Mouse (Mus musculus): ENCODE results near the gene Trak1. TPM values are rescaled to one million over a fixed set of nuclear protein-coding genes. Genes with fewer than 3 reads are reported as not detected.

Gene Trak1
- polyA plus RNA-seq, 1 experiment from 2014 or later = 11.6 TPM

GRCm38 (mm10) chr9:121299976-121300570, 2.8 kb downstream of the Trak1 start:
- no peaks in the 10 kb centered on the region for H3K27me3 ChIP-seq (ENCODE audit: insufficient read depth, low read length)
- WGBS = 67% methylated on average over 19 of the region's 19 CpGs
- H3K9me3 ChIP-seq (replicated peaks; ENCODE audit: low read length) = no peaks in the 10 kb centered on the region
- ATAC-seq (replicated peaks; ENCODE audit: low FRiP score, low read depth) (no peak), DNase-seq (ENCODE audit: low spot score) (no peak)
- H3K9ac ChIP-seq (ENCODE audit: low read depth, low read length) = no peak overlapping the region
- H3K36me3 ChIP-seq (ENCODE audit: insufficient read depth, low read length) = no peaks in the 10 kb centered on the region
- H3K4me3 ChIP-seq (replicated peaks; ENCODE audit: low read depth, low read length) = no peak overlapping the region
- no peak for TF ChIP-seq CTCF (IDR thresholded peaks at IDR 0.05; ENCODE audit: low read depth)
- no peak overlapping the region for H3K4me2 ChIP-seq (ENCODE audit: low read length)
- H3K4me1 ChIP-seq (replicated peaks; ENCODE audit: insufficient read depth, low read length) = peaks cover 31% of the 10 kb centered on the region
- H3K27ac ChIP-seq = no peak overlapping the region

- peaks cover 31% of the 10 kb centered on the region for H3K4me1 ChIP-seq (replicated peaks; ENCODE audit: insufficient read depth, low read length)
- H3K27ac ChIP-seq = 0 out of 2 replicates have a peak overlapping the region, but pooled peaks have one; percentile 8
- DNase-seq (ENCODE audit: low spot score) (no peak), ATAC-seq (replicated peaks; ENCODE audit: low FRiP score, low read depth) (no peak)
- H3K4me3 ChIP-seq (replicated peaks; ENCODE audit: low read depth, low read length) = no peak overlapping the region
- H3K36me3 ChIP-seq (ENCODE audit: insufficient read depth, low read length) = no peaks in the 10 kb centered on the region
- TF ChIP-seq CTCF (IDR thresholded peaks at IDR 0.05; ENCODE audit: low read depth) = peak; percentile 17; the same call in 1 of the 2 replicates
- 75% methylated on average over 22 of the region's 22 CpGs for WGBS
- no peaks in the 10 kb centered on the region for H3K9me3 ChIP-seq (replicated peaks; ENCODE audit: low read length)
- no peak overlapping the region for H3K9ac ChIP-seq (ENCODE audit: low read depth, low read length)
- no peaks in the 10 kb centered on the region for H3K27me3 ChIP-seq (ENCODE audit: insufficient read depth, low read length)
- H3K4me2 ChIP-seq (ENCODE audit: low read length) = no peak overlapping the region
Observed at GRCm38 (mm10) chr9:121301041-121301920, 4.0 kb downstream of the Trak1 start.

- Histone ChIP-seq H3K27me3 (ENCODE audit: insufficient read depth, low read length) (no peaks in the 10 kb centered on the region), H3K27ac (no peak overlapping the region), H3K9ac (ENCODE audit: low read depth, low read length) (no peak overlapping the region), H3K36me3 (ENCODE audit: insufficient read depth, low read length) (no peaks in the 10 kb centered on the region), H3K4me3 (replicated peaks; ENCODE audit: low read depth, low read length) (no peak overlapping the region), H3K4me2 (ENCODE audit: low read length) (no peak overlapping the region), H3K9me3 (replicated peaks; ENCODE audit: low read length) (no peaks in the 10 kb centered on the region), H3K4me1 (replicated peaks; ENCODE audit: insufficient read depth, low read length) (peaks cover 31% of the 10 kb centered on the region)
- WGBS = 91% methylated on average over 7 of the region's 8 CpGs
- no peak for DNase-seq (ENCODE audit: low spot score)
- no peak for ATAC-seq (replicated peaks; ENCODE audit: low FRiP score, low read depth)
- TF ChIP-seq CTCF (IDR thresholded peaks at IDR 0.05; ENCODE audit: low read depth) = peak; percentile 44; the same call in 1 of the 2 replicates
Observed at GRCm38 (mm10) chr9:121302543-121302942, 5.2 kb downstream of the Trak1 start.

GRCm38 (mm10) chr9:121303086-121303485, 5.8 kb downstream of the Trak1 start:
- TF ChIP-seq CTCF (IDR thresholded peaks at IDR 0.05; ENCODE audit: low read depth) = no peak
- no peak overlapping the region for H3K4me2 ChIP-seq (ENCODE audit: low read length)
- 32% methylated on average over 6 of the region's 6 CpGs for WGBS
- H3K4me1 ChIP-seq (replicated peaks; ENCODE audit: insufficient read depth, low read length) = peaks cover 31% of the 10 kb centered on the region
- no peaks in the 10 kb centered on the region for H3K27me3 ChIP-seq (ENCODE audit: insufficient read depth, low read length)
- ATAC-seq (replicated peaks; ENCODE audit: low FRiP score, low read depth) = no peak
- no peaks in the 10 kb centered on the region for H3K9me3 ChIP-seq (replicated peaks; ENCODE audit: low read length)
- no peak for DNase-seq (ENCODE audit: low spot score)
- H3K27ac ChIP-seq = 0 out of 2 replicates have a peak overlapping the region, but pooled peaks have one; percentile 31
- no peak overlapping the region for H3K4me3 ChIP-seq (replicated peaks; ENCODE audit: low read depth, low read length)
- no peaks in the 10 kb centered on the region for H3K36me3 ChIP-seq (ENCODE audit: insufficient read depth, low read length)
- 0 out of 2 replicates have a peak overlapping the region, but pooled peaks have one; percentile 13 for H3K9ac ChIP-seq (ENCODE audit: low read depth, low read length)

- no peak overlapping the region for H3K27ac ChIP-seq
- H3K4me2 ChIP-seq (ENCODE audit: low read length) = 0 out of 2 replicates have a peak overlapping the region, but pooled peaks have one; percentile 28
- TF ChIP-seq CTCF (IDR thresholded peaks at IDR 0.05; ENCODE audit: low read depth) = no peak
- DNase-seq (ENCODE audit: low spot score) (no peak), ATAC-seq (replicated peaks; ENCODE audit: low FRiP score, low read depth) (peak; percentile 57)
- H3K36me3 ChIP-seq (ENCODE audit: insufficient read depth, low read length) = no peaks in the 10 kb centered on the region
- H3K9me3 ChIP-seq (replicated peaks; ENCODE audit: low read length) = no peaks in the 10 kb centered on the region
- peak overlapping the region; percentile 35; the same call in 1 of the 2 replicates for H3K9ac ChIP-seq (ENCODE audit: low read depth, low read length)
- no peak overlapping the region for H3K4me3 ChIP-seq (replicated peaks; ENCODE audit: low read depth, low read length)
- 36% methylated on average over 9 of the region's 9 CpGs for WGBS
- peaks cover 26% of the 10 kb centered on the region for H3K4me1 ChIP-seq (replicated peaks; ENCODE audit: insufficient read depth, low read length)
- H3K27me3 ChIP-seq (ENCODE audit: insufficient read depth, low read length) = no peaks in the 10 kb centered on the region
Observed at GRCm38 (mm10) chr9:121303748-121304147, 6.4 kb downstream of the Trak1 start.

- Histone ChIP-seq H3K36me3 (ENCODE audit: insufficient read depth, low read length) (no peaks in the 10 kb centered on the region), H3K4me2 (ENCODE audit: low read length) (no peak overlapping the region), H3K4me3 (replicated peaks; ENCODE audit: low read depth, low read length) (no peak overlapping the region), H3K27ac (no peak overlapping the region), H3K27me3 (ENCODE audit: insufficient read depth, low read length) (no peaks in the 10 kb centered on the region), H3K4me1 (replicated peaks; ENCODE audit: insufficient read depth, low read length) (peaks cover 18% of the 10 kb centered on the region), H3K9ac (ENCODE audit: low read depth, low read length) (no peak overlapping the region), H3K9me3 (replicated peaks; ENCODE audit: low read length) (no peaks in the 10 kb centered on the region)
- no peak for DNase-seq (ENCODE audit: low spot score)
- TF ChIP-seq CTCF (IDR thresholded peaks at IDR 0.05; ENCODE audit: low read depth) = no peak
- no peak for ATAC-seq (replicated peaks; ENCODE audit: low FRiP score, low read depth)
- WGBS = 78% methylated on average over 10 of the region's 10 CpGs
Observed at GRCm38 (mm10) chr9:121304520-121304919, 7.2 kb downstream of the Trak1 start.
